Mouse (Mus musculus): ENCODE measurements around the gene Slc1a6. TPM values are rescaled to one million over a fixed set of nuclear protein-coding genes. Genes with fewer than 3 reads are reported as not detected.
"Not testable (repeated sequence)": the region's sequence is repeated elsewhere in the genome, so short reads cannot be mapped to it uniquely, and the experiment has no call there.

The Slc1a6 gene
- total RNA-seq (2021) = 10 to 100 TPM; 10.8 to 12.5 TPM

- intact Hi-C loops (cut with DNase I) = loop anchor here (2.0 to 10.0 kb wide), 2 partner anchors 25 to 315 kb away; partner anchors contain the start of gene 2610008E11Rik
- DNase-seq (ENCODE audit: low spot score in 2 of 2) = peak; percentile 26 to 40
Measured at GRCm38 (mm10) chr10:78779981-78780651, at the start of gene Slc1a6. Gene Slc1a6, plus strand, starts transcription at chr10:78780496.

DNA sequence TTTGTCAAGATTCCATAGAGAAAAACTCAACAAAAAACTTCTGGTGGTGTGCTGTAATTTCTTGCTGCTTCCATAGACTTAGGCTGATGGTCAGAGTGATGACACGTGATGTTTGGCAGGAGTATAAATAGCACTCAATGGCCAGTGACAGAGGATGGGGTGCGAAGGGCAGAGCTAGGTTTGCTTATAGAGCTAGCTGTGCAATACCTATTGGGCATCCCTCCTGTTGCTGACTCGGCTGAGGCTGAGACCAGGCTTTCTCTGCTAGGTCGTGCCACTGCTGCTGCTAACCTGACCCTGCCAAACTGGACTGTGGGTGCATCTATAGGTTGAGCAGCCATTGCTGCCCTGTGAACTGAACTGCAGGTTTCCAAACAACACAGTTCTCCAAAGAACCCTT lies 40.5 kb upstream of the Slc1a6 start:
- intact Hi-C loops (cut with DNase I) = no loop called here

DNA sequence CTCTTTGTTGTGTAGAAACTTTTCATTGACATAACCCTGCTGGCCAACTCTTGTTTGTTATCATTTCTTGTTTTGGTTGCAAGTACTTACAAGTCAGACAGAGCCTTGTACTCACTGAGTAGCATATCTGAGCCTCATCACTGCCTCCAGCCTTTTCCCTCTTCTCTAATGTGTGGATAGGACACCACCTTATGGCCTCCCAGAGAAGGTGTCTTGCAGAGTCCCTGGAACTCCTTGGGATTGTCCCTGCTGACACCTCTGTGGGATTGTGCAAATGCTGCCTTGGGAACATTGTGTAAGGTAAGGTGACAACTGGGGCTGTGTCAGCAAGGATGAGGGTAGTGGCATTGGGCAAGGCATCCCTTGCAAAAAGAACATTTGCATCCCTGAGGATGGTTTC lies 36.6 kb upstream of the Slc1a6 start:
- intact Hi-C loops (cut with DNase I) = loop anchor here (2.0 kb wide), 1 partner anchor 111 kb away; no protein-coding TSS in a partner anchor
- no peak for DNase-seq (ENCODE audit: low spot score in 2 of 2)

More for the DNA sequence above, 40.5 kb upstream of the Slc1a6 start:
- DNase-seq (ENCODE audit: low spot score in 2 of 2) = no peak

DNA sequence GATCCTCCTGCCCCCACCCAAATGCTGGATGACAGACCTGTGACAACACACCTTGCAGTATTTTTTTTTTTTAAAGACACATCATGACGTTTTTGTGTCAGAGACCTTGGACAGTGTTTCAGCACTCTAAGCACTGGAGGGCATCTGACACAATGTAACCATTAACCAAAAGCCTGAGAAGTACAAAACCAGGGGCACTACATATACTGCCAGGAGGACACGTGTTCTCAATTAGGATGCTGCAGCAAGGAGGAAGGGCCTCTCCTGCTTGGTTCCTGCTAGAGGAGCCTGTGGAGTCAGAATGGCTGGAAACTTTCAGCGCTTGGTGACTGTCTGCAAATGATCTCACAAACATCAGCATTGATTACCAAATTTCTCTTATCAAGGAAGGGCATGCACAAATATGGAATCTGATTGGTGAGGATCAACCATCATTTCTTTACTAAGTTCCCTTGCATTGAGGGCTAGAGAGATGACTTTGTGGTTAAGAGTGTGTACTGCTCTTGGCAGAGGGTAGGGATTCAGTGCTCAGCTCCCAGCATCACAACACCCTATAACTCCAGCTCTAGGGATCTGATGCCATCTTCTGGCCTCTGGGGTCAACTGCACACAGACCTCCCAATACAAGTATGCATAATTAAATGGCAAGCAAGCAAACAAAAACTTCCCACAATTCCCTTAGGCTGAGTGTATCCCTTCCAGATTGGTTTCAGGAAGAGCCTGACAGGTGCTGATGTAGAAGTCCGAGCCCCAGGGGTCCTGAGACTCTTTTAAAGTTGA lies 34.7 kb upstream of the Slc1a6 start:
- intact Hi-C loops (cut with DNase I) = loop anchor here (2.0 kb wide), 1 partner anchor 113 kb away; no protein-coding TSS in a partner anchor
- no peak for DNase-seq (ENCODE audit: low spot score in 2 of 2)

DNA sequence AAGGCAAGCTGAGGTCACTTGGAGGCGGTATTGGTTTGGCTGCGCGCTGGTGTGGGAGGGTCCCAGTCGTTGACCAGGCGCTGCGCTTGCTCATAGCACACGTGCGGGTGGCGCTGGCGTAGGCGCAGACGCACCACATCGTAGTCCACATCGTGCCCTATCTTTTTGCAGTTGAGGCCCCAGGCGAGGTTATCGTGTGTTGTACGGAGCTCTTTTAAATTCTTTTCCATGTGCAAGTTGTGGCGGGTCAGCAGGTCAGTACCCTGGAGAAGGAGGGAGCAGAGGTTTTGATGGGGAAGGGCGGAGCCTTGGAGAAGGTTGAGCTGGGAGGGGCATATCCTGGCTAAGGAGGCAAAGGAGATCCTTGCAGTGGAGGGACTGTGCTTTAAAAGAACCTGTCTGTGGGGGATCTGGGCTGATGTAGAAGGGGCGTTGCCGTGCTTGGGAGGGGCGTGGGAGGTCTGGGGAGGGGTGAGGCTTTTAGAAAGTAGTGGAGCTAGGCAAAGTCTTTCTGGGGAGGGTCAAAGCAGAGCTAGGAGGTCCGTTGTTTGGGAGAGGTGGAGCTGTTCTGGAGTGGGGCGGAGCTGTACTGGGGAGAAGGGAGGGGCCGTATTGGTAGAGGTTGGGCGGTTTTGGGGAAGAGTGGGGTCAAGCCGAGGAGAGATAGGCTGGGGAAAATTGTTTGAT lies 33.1 kb upstream of the Slc1a6 start:
- intact Hi-C loops (cut with DNase I) = no loop called here
- DNase-seq (ENCODE audit: low spot score in 2 of 2) = peak; percentile 37 to 51

DNA sequence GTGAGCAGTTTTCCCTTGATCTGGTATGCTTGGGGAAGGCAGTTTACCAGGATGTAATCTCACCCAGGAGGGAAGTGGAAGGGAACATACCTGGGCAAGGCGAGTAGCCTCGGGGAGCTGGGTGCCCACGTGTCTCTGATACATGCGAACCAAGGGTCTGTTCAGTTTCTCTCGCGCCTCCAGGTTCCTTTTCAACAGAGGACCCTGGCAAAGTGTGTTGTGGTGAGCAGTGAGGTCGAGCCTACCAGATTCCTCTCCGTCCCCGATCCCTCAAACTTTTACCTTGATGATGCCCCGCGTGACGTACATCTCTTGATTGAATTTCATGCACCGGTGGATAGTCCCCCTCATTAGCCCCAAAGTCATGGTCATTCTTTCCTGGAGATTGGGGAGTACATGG lies 32.1 kb upstream of the Slc1a6 start:
- intact Hi-C loops (cut with DNase I) = no loop called here
- DNase-seq (ENCODE audit: low spot score in 2 of 2) = no peak

DNA sequence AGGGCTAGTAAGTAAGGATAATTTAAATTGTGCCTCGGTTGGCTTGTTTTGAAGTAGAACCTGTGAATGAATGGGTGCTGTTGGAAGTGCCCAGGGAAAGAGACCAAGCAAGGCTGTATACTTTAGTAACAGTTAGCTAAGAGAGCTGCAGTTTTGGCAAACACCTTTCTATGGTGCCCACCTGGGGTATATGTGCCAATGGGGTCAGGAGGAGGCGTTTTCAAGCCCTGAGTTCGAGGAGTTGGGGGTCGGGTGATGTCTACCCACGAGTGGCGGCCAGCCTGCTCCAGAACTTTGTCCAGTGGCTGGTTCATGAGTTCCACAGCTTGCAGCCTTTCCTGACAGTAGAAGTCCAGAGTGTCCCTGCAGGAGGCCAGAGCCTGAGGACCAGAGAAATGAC lies 31.4 kb upstream of the Slc1a6 start:
- intact Hi-C loops (cut with DNase I) = no loop called here
- DNase-seq (ENCODE audit: low spot score in 2 of 2) = no peak

- DNase-seq (ENCODE audit: low spot score in 2 of 2) = peak; percentile 86 to 89
- intact Hi-C loops (cut with DNase I) = loop anchor here (5.0 kb wide), 1 partner anchor 345 kb away; the partner anchor contains the start of gene 2610008E11Rik
Measured at GRCm38 (mm10) chr10:78752452-78753191, 27.7 kb upstream of the Slc1a6 start, which contains the start of gene Ccdc105. Gene Ccdc105, minus strand, starts transcription at chr10:78753065.

DNA sequence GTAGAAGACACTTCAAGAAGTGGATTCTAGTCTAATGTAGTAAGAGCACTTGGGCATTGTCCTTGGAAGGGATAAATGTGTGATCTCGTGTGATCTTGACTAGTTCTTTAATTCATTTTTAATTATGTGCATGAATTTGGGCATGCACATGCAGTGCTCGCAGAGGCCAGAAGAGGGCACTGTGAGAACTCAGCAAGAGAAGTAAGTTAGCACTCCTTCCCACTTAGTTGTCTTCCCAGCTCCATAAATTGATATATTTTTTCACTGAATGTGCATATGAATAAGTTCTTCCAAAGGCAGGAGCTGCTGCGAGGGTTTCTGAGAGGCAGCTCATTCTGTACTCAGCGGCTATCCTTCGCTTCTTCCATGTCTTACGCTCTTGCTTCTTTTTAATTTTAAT lies 24.3 kb upstream of the Slc1a6 start:
- intact Hi-C loops (cut with DNase I) = loop anchor here (1.0 kb wide), 1 partner anchor 360 kb away; no protein-coding TSS in a partner anchor
- peak; percentile 87 to 89 for DNase-seq (ENCODE audit: low spot score in 2 of 2)

DNA sequence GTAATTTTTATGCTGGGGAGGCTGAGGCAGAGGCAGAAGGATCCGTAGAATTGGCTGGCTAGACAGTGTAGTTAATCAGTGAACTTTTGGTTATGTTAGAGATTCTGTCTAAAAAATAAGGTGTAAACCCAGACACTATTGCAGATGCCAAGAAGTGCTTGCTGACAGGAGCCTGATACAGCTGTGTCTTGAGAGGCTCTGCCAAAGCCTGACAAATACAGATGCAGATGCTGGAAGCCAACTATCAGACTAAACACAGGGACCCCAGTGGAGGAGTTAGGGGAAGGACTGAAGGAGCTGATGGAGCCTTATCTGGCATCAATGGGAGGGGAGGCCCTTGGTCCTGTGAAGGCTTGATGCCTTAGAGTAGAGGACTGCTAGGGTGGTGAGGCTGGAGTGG lies 14.7 kb upstream of the Slc1a6 start:
- intact Hi-C loops (cut with DNase I) = no loop called here
- DNase-seq (ENCODE audit: low spot score in 2 of 2) = no peak

DNA sequence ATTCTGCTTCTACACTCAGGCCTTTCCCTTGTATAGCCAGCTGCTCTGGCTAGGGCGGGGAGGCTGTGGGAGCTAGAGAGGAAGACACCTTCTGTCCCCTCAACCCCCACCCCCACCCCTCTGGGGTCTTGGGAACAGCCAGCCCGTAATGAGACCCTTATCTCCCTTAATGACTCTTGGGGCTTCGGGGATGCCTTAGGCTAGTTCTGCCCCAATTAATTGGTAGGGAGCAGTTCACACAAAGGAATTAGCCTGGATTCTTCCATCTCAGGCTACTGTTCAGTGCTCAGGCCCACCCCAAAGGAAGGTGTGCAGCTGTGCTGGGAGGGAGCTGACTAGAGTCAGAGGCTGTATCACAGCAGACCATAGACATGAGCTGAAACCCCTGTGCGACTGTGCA lies 4.5 kb upstream of the Slc1a6 start:
- intact Hi-C loops (cut with DNase I) = no loop called here
- no peak for DNase-seq (ENCODE audit: low spot score in 2 of 2)

DNA sequence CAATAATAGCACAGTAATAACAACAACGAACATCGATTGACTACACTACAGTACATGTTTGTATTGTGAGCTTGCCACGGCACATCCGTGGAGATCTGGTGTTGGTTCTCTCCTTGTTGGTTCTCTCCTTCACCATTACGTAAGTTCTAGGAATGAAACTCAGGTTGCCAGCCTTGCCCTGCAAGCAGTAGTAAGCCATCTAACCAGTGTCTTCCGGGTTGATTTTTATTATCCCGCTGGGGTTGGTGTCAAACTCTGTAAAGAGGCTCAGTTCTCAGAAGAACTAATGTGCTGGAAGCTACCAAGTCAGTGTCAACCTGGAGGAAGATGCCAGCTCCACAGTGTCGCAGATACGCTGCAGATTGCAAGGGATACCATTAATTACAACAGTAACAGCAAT lies 769 bp upstream of the Slc1a6 start:
- intact Hi-C loops (cut with DNase I) = no loop called here
- DNase-seq (ENCODE audit: low spot score in 2 of 2) = peak; percentile 20 to 27

- DNase-seq (ENCODE audit: low spot score in 2 of 2) = peak; percentile 89 to 97
- intact Hi-C loops (cut with DNase I) = loop anchor here (10.0 kb wide), 1 partner anchor 307 kb away; the partner anchor contains the start of gene 2610008E11Rik
Measured at GRCm38 (mm10) chr10:78787566-78788087, 7.3 kb downstream of the Slc1a6 start.

- DNase-seq (ENCODE audit: low spot score in 2 of 2) = no peak
- intact Hi-C loops (cut with DNase I) = no loop called here
Measured at GRCm38 (mm10) chr10:78790561-78790960, 10.3 kb downstream of the Slc1a6 start.

DNA sequence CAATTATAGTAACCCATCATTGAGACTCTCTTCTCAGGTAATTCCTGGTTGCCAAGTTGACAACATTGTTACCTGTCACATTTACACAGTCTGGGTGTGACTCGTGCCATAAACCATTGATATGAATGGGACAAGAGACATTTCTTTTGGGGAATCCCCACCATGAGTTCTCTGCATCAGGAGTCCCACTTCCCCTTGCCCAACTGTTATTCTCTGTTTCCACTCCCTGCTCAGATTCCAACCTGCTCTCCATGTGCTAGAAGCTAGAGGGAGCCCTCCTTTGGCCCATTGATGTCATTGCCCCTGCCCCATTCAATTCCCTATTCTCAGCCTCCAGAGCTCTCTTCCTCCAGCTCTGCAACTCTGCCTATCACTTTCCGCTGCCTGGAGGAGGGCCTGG lies 21.2 kb downstream of the Slc1a6 start:
- intact Hi-C loops (cut with DNase I) = no loop called here
- DNase-seq (ENCODE audit: low spot score in 2 of 2) = no peak

- peak; percentile 75 to 92 for DNase-seq (ENCODE audit: low spot score in 2 of 2)
- intact Hi-C loops (cut with DNase I) = no loop called here
Measured at GRCm38 (mm10) chr10:78812358-78813060, 32.2 kb downstream of the Slc1a6 start.

- intact Hi-C loops (cut with DNase I); DNase-seq (ENCODE audit: low spot score in 2 of 2): not testable (repeated sequence)
Measured at GRCm38 (mm10) chr10:78840456-78840855, 60.2 kb downstream of the Slc1a6 start.

- DNase-seq (ENCODE audit: low spot score in 2 of 2) = no peak
- intact Hi-C loops (cut with DNase I) = no loop called here
Measured at GRCm38 (mm10) chr10:78852066-78852465, 71.8 kb downstream of the Slc1a6 start, which contains the start of gene Olfr1356. Gene Olfr1356, minus strand, starts transcription at chr10:78852166.
